Mouse (Mus musculus): ENCODE data around the gene Mpnd.

Mpnd gene

GRCm38 (mm10) chr17:56020400-56021084 lies 15.0 kb downstream of the Mpnd start:
- DNase-seq (ENCODE audit: low read depth), result no peak

GRCm38 (mm10) chr17:56021161-56021910 lies 15.8 kb downstream of the Mpnd start:
- peak; percentile 70 for DNase-seq (ENCODE audit: low read depth)

GRCm38 (mm10) chr17:56022131-56022988 lies 16.8 kb downstream of the Mpnd start:
- no peak for DNase-seq (ENCODE audit: low read depth)

GRCm38 (mm10) chr17:56022989-56023290 lies 17.4 kb downstream of the Mpnd start:
- no peak for DNase-seq (ENCODE audit: low read depth)

GRCm38 (mm10) chr17:56023386-56023785 lies 17.9 kb downstream of the Mpnd start:
- peak; percentile 46 for DNase-seq (ENCODE audit: low read depth)

- DNase-seq (ENCODE audit: low read depth), result no peak
Measured at GRCm38 (mm10) chr17:56024476-56024875, 19.0 kb downstream of the Mpnd start.

GRCm38 (mm10) chr17:56024931-56025330 lies 19.4 kb downstream of the Mpnd start:
- no peak for DNase-seq (ENCODE audit: low read depth)

GRCm38 (mm10) chr17:56026303-56026702 lies 20.8 kb downstream of the Mpnd start:
- no peak for DNase-seq (ENCODE audit: low read depth)

GRCm38 (mm10) chr17:56026881-56027280 lies 21.4 kb downstream of the Mpnd start:
- no peak for DNase-seq (ENCODE audit: low read depth)

GRCm38 (mm10) chr17:56027801-56028441 lies 22.4 kb downstream of the Mpnd start:
- no peak for DNase-seq (ENCODE audit: low read depth)

GRCm38 (mm10) chr17:56030238-56030870 lies 24.8 kb downstream of the Mpnd start:
- DNase-seq (ENCODE audit: low read depth), result no peak

- DNase-seq (ENCODE audit: low read depth), result no peak
Measured at GRCm38 (mm10) chr17:56030919-56031318, 25.4 kb downstream of the Mpnd start.

- no peak for DNase-seq (ENCODE audit: low read depth)
Measured at GRCm38 (mm10) chr17:56031431-56031830, 25.9 kb downstream of the Mpnd start.

GRCm38 (mm10) chr17:56032127-56032733 lies 26.7 kb downstream of the Mpnd start:
- no peak for DNase-seq (ENCODE audit: low read depth)

- peak; percentile 55 for DNase-seq (ENCODE audit: low read depth)
Measured at GRCm38 (mm10) chr17:56032831-56033230, 27.3 kb downstream of the Mpnd start.

- peak; percentile 62 for DNase-seq (ENCODE audit: low read depth)
Measured at GRCm38 (mm10) chr17:56034040-56034725, 28.7 kb downstream of the Mpnd start.

- no peak for DNase-seq (ENCODE audit: low read depth)
Measured at GRCm38 (mm10) chr17:56034726-56035100, 29.2 kb downstream of the Mpnd start.

GRCm38 (mm10) chr17:56035216-56035615 lies 29.7 kb downstream of the Mpnd start:
- DNase-seq (ENCODE audit: low read depth), result peak; percentile 53

- peak; percentile 100 for DNase-seq (ENCODE audit: low read depth)
Measured at GRCm38 (mm10) chr17:56036176-56036900, 30.8 kb downstream of the Mpnd start, which contains the start of gene Sh3gl1. Gene Sh3gl1 (minus strand): TSS chr17:56036635.

- DNase-seq (ENCODE audit: low read depth), result no peak
Measured at GRCm38 (mm10) chr17:56036901-56037287, 31.4 kb downstream of the Mpnd start.
